Mouse (Mus musculus): ENCODE measurements around the gene Cyp4f16.

GRCm38 (mm10) chr17:32506729-32507245 is 29.6 kb upstream of the Cyp4f16 start:
- no peak for TF ChIP-seq CTCF (IDR thresholded peaks at IDR 0.05; ENCODE audit: low read depth, low read length)
- TF ChIP-seq POLR2A (IDR thresholded peaks at IDR 0.05; ENCODE audit: borderline replicate concordance, low read depth, low read length): no peak
